Mouse (Mus musculus) G1E (cell line): ENCODE data around the gene Tnrc18.

Experiments
- CTCF ChIP-seq: IDR thresholded peaks from 2 replicates; pipeline ENCODE4 v1.5.1; 2012; ENCODE audit warnings: low read depth, low read length, inconsistent platforms, mixed read lengths
- GATA1 ChIP-seq: IDR thresholded peaks from 2 replicates; pipeline ENCODE4 v1.6.1; 2012; ENCODE audit warnings: borderline replicate concordance, low read length, inconsistent platforms, mixed read lengths
- GATA2 ChIP-seq: IDR thresholded peaks from 2 replicates; pipeline ENCODE4 v1.6.1; 2012; ENCODE audit warnings: low read depth, low read length, inconsistent platforms, borderline replicate concordance
- POLR2AphosphoS5 ChIP-seq: IDR thresholded peaks from 2 replicates; pipeline ENCODE4 v1.6.1; 2012; ENCODE audit warnings: low read depth, low read length, inconsistent platforms; ENCODE audit not compliant: insufficient replicate concordance
- TAL1 ChIP-seq: conservative IDR thresholded peaks from 2 replicates; pipeline ENCODE4 v1.6.1; 2012; ENCODE audit warnings: low read depth, low read length, inconsistent platforms, mixed read lengths

GRCm38 (mm10) chr5:142767937-142768336, 49.5 kb downstream of the Tnrc18 start:
- no peak for TF ChIP-seq CTCF
- no peak for TF ChIP-seq GATA1
- no peak for TF ChIP-seq TAL1
- TF ChIP-seq POLR2AphosphoS5, result no peak
- TF ChIP-seq GATA2, result no peak
